Comparison of ENCODE assay signal across 12 mouse cellular contexts in genomic region chr1:170010716-170011505, GRCm38 (mm10). TPM values are rescaled to one million over a fixed set of nuclear protein-coding genes. Genes with fewer than 3 reads are reported as not detected.
DNase-seq lines count a peak whose midpoint lies in the region; ATAC-seq lines count a peak whose summit lies in the region.
"Had no signal": no experiment of that assay in that cellular context is flagged by ENCODE, and none has a peak within 500 bp of the region (broad histone marks: within the 10 kb centered on the region; RNA-seq: fewer than 3 reads in every experiment).

No protein-coding gene starts in this region.

- ATAC-seq in hindbrain, embryonic 12.5 days (ENCODE audit: low FRiP score), result no peak
- ATAC-seq: forebrain, embryonic 14.5 days had no signal

- 0 out of 2 replicates have a peak, but pooled peaks cover 6% of the 10 kb centered on the region for H3K9me3 ChIP-seq in hindbrain, embryonic 12.5 days (replicated peaks)

- H3K9ac ChIP-seq in hindbrain, embryonic 12.5 days, result no peak overlapping the region
- H3K9ac ChIP-seq: hindbrain, embryonic 13.5 days had no signal

- H3K4me1 ChIP-seq in hindbrain, embryonic 12.5 days, result no peaks in the 10 kb centered on the region
- H3K4me1 ChIP-seq: hindbrain, embryonic 13.5 days had no signal

- no peak overlapping the region for H3K4me2 ChIP-seq in hindbrain, embryonic 12.5 days (replicated peaks)
- H3K4me2 ChIP-seq: hindbrain, embryonic 13.5 days had no signal

- intact Hi-C loops in gastrocnemius, postnatal 14 days (cut with DNase I; ENCODE audit: low total_unique reads), result no loop called here

- WGBS in hindbrain, embryonic 12.5 days, result 94% methylated on average over 15 of the region's 15 CpGs

- H3K4me3 ChIP-seq in hindbrain, embryonic 12.5 days, result no peak overlapping the region
- H3K4me3 ChIP-seq: hindbrain, embryonic 13.5 days had no signal

- DNase-seq in urinary bladder, postnatal 14 days (ENCODE audit: low spot score), result peak; percentile 46
- no peak for DNase-seq in urinary bladder, postnatal 10 days (ENCODE audit: low spot score)
- DNase-seq in gastrocnemius, postnatal 14 days, result peak; percentile 48
- DNase-seq in kidney, postnatal 25 days, result peak; percentile 40 to 50
- no peak for DNase-seq in retina, embryonic 14.5 days (ENCODE audit: low spot score)
- no peak for DNase-seq in layer of hippocampus, postnatal 36 days
- DNase-seq in thymus, postnatal 0 days (ENCODE audit: low spot score), result no peak
- DNase-seq: spleen, adult 18-20 months had no signal

- H3K36me3 ChIP-seq in hindbrain, embryonic 12.5 days, result no peaks in the 10 kb centered on the region
- H3K36me3 ChIP-seq: G1E; hindbrain, embryonic 13.5 days had no signal

- H3K27me3 ChIP-seq in hindbrain, embryonic 12.5 days, result no peaks in the 10 kb centered on the region
- H3K27me3 ChIP-seq: hindbrain, embryonic 13.5 days had no signal

- H3K27ac ChIP-seq in hindbrain, embryonic 12.5 days, result no peak overlapping the region
- H3K27ac ChIP-seq: hindbrain, embryonic 13.5 days had no signal

RNA-seq across cellular contexts. Expression of gene Hsd17b7, which starts 41.9 kb away (rescaled TPM):
- 1 to 10 TPM; 2.2 to 2.9 TPM for total RNA-seq in gastrocnemius, postnatal 14 days (2021)
- polyA plus RNA-seq in hindbrain, embryonic 12.5 days (2016; fragmentation: Nextera tagmentation; extraction: Ambion mirVana), result 21.9 and 29.4 TPM in 2 replicates
- 10 to 100 TPM; 15.0 to 15.4 TPM for total RNA-seq in layer of hippocampus, postnatal 36 days (2021)
- polyA plus RNA-seq in thymus, postnatal 0 days (2015; fragmentation: Nextera tagmentation; extraction: Ambion mirVana), result 9.9 and 11.0 TPM in 2 replicates

Comparison
In these comparisons a context has a peak if more than half of its experiments do, and no peak if none do; other contexts are left out.
1. DNase-seq: peak in urinary bladder, postnatal 14 days (single experiment), gastrocnemius, postnatal 14 days (single experiment) and kidney, postnatal 25 days (2 of 2); none in urinary bladder, postnatal 10 days (single experiment), retina, embryonic 14.5 days (single experiment), layer of hippocampus, postnatal 36 days (0 of 2) and thymus, postnatal 0 days (single experiment).
2. RNA of gene Hsd17b7, which starts 41.9 kb away (total RNA-seq): 15.0 to 15.4 TPM in layer of hippocampus, postnatal 36 days; 2.2 to 2.9 TPM in gastrocnemius, postnatal 14 days; every median in the first group is over 4 times any median in the second.